Mouse (Mus musculus) MEL (cell line): ENCODE measurements around the gene Rgs19. TPM values are rescaled to one million over a fixed set of nuclear protein-coding genes. Genes with fewer than 3 reads are reported as not detected.

ENCODE experiments used
- DNase-seq: peaks from one replicate; pipeline ENCODE4 v3.0.0; 2011; ENCODE audit warnings: low read depth, low spot score
- H3K27ac ChIP-seq: 2 replicates; pipeline ENCODE4 v1.5.1; 2012; ENCODE audit warnings: low read depth, mild to moderate bottlenecking, control low read depth, low read length, moderate library complexity; ENCODE audit not compliant: control insufficient read depth
- H3K27me3 ChIP-seq, 2 experiments: fragments of 150-350 bp in 1 of 2; sonication (generic) in 1 of 2; 2 replicates each; pipeline ENCODE4 v1.6.1; 2012; ENCODE audit warnings: low read length in 2 of 2, mild to moderate bottlenecking in 2 of 2, improper control_type of control experiment in 1 of 2, moderate library complexity in 1 of 2; ENCODE audit not compliant: insufficient read depth in 2 of 2, control insufficient read depth in 1 of 2
- H3K36me3 ChIP-seq, 2 experiments: 2 replicates each; pipeline ENCODE4 v1.6.1; 2012 to 2014; ENCODE audit warnings: low read length in 2 of 2, improper control_type of control experiment in 1 of 2, inconsistent platforms in 1 of 2, mild to moderate bottlenecking in 1 of 2; ENCODE audit not compliant: insufficient read depth in 2 of 2, control insufficient read depth in 1 of 2
- H3K4me1 ChIP-seq, 2 experiments: fragments of 150-350 bp in 1 of 2; sonication (generic) in 1 of 2; 2 replicates each; pipeline ENCODE4 v1.6.1; 2012; ENCODE audit warnings: low read length in 2 of 2, improper control_type of control experiment in 1 of 2, mild to moderate bottlenecking in 1 of 2; ENCODE audit not compliant: insufficient read depth in 2 of 2, control insufficient read depth in 1 of 2
- H3K4me3 ChIP-seq, 2 experiments: fragments of 150-350 bp in 1 of 2; sonication (generic) in 1 of 2; 2 replicates each; pipeline ENCODE4 v1.5.1; 2012; ENCODE audit warnings: low read depth in 2 of 2, low read length in 2 of 2, mild to moderate bottlenecking in 2 of 2, moderate library complexity in 2 of 2, control low read depth in 1 of 2, improper control_type of control experiment in 1 of 2; ENCODE audit not compliant: control insufficient read depth in 1 of 2, insufficient read depth in 1 of 2
- H3K79me2 ChIP-seq: 2 replicates; pipeline ENCODE4 v1.6.1; 2012; ENCODE audit warnings: mild to moderate bottlenecking, low read length, moderate library complexity; ENCODE audit not compliant: control insufficient read depth, poor library complexity, insufficient read depth
- H3K9ac ChIP-seq: 2 replicates; pipeline ENCODE4 v1.6.1; 2012; ENCODE audit warnings: low read depth, mild to moderate bottlenecking, control low read depth, low read length, moderate library complexity; ENCODE audit not compliant: control insufficient read depth, poor library complexity, severe bottlenecking
- H3K9me3 ChIP-seq: fragments of 150-350 bp; sonication (generic); replicated peaks from 2 replicates; pipeline ENCODE4 v1.6.1; 2012; ENCODE audit warnings: mild to moderate bottlenecking, low read length, improper control_type of control experiment, moderate library complexity; ENCODE audit not compliant: insufficient read depth
- BHLHE40 ChIP-seq: IDR thresholded peaks from 2 replicates; pipeline ENCODE4 v1.6.1; 2012; ENCODE audit warnings: low read depth, mild to moderate bottlenecking, inconsistent platforms, low read length, improper control_type of control experiment, borderline replicate concordance
- CHD1 ChIP-seq: IDR thresholded peaks from 2 replicates; pipeline ENCODE4 v1.6.1; 2012; ENCODE audit warnings: low read depth, mild to moderate bottlenecking, inconsistent platforms, low read length, improper control_type of control experiment
- CTCF ChIP-seq, 3 experiments: IDR thresholded peaks in 2 of 3; conservative IDR thresholded peaks in 1 of 3; 2 replicates each; pipeline ENCODE4 v1.5.1; 2011 to 2012; ENCODE audit warnings: low read length in 3 of 3, low read depth in 2 of 3, mild to moderate bottlenecking in 2 of 3, improper control_type of control experiment in 1 of 3, inconsistent platforms in 1 of 3, mixed read lengths in 1 of 3, moderate library complexity in 1 of 3; ENCODE audit not compliant: control insufficient read depth in 1 of 3, insufficient read depth in 1 of 3, poor library complexity in 1 of 3, severe bottlenecking in 1 of 3
- ETS1 ChIP-seq: IDR thresholded peaks from 2 replicates; pipeline ENCODE4 v1.6.1; 2012; ENCODE audit warnings: low read depth, mild to moderate bottlenecking, inconsistent platforms, low read length, improper control_type of control experiment, moderate library complexity
- GATA1 ChIP-seq: IDR thresholded peaks from 2 replicates; pipeline ENCODE4 v1.6.1; 2011; ENCODE audit warnings: low read depth, low read length, improper control_type of control experiment
- HCFC1 ChIP-seq: IDR thresholded peaks from 2 replicates; pipeline ENCODE4 v1.6.1; 2012; ENCODE audit warnings: low read depth, mild to moderate bottlenecking, inconsistent platforms, low read length, improper control_type of control experiment, moderate library complexity
- KAT2A ChIP-seq: conservative IDR thresholded peaks from 2 replicates; pipeline ENCODE4 v1.6.1; 2012; ENCODE audit warnings: low read depth, low read length, improper control_type of control experiment, inconsistent platforms
- MAX ChIP-seq: IDR thresholded peaks from 2 replicates; pipeline ENCODE4 v1.6.1; 2011; ENCODE audit warnings: low read length, improper control_type of control experiment
- MAZ ChIP-seq: IDR thresholded peaks from 2 replicates; pipeline ENCODE4 v1.6.1; 2012; ENCODE audit warnings: low read depth, mild to moderate bottlenecking, inconsistent platforms, low read length, improper control_type of control experiment
- MEF2A ChIP-seq: IDR thresholded peaks from 2 replicates; pipeline ENCODE4 v1.6.1; 2014; ENCODE audit warnings: low read depth, mild to moderate bottlenecking, inconsistent platforms, low read length, improper control_type of control experiment; ENCODE audit not compliant: poor library complexity, insufficient replicate concordance, severe bottlenecking; ENCODE audit errors: extremely low read depth
- MXI1 ChIP-seq: IDR thresholded peaks from 2 replicates; pipeline ENCODE4 v1.6.1; 2011; ENCODE audit warnings: mild to moderate bottlenecking, low read depth, low read length, improper control_type of control experiment
- MYB ChIP-seq: IDR thresholded peaks from 2 replicates; pipeline ENCODE4 v1.6.1; 2011; ENCODE audit warnings: mild to moderate bottlenecking, low read depth, low read length, improper control_type of control experiment
- NRF1 ChIP-seq: IDR thresholded peaks from 2 replicates; pipeline ENCODE4 v1.6.1; 2014; ENCODE audit warnings: low read depth, mild to moderate bottlenecking, inconsistent platforms, low read length, improper control_type of control experiment, moderate library complexity; ENCODE audit not compliant: poor library complexity, insufficient read depth, severe bottlenecking
- POLR2A ChIP-seq, 2 experiments: IDR thresholded peaks; 2 replicates each; pipeline ENCODE4 v1.6.1; 2011 to 2012; ENCODE audit warnings: low read length in 2 of 2, mild to moderate bottlenecking in 2 of 2, control low read depth in 1 of 2, improper control_type of control experiment in 1 of 2, low read depth in 1 of 2, moderate library complexity in 1 of 2; ENCODE audit not compliant: control insufficient read depth in 1 of 2, insufficient read depth in 1 of 2, poor library complexity in 1 of 2
- POLR2AphosphoS2 ChIP-seq: IDR thresholded peaks from 2 replicates; pipeline ENCODE4 v1.6.1; 2011; ENCODE audit warnings: low read length, improper control_type of control experiment
- POLR2AphosphoS5 ChIP-seq: IDR thresholded peaks from 2 replicates; pipeline ENCODE4 v1.6.1; 2012; ENCODE audit warnings: low read depth, borderline replicate concordance, mild to moderate bottlenecking, inconsistent platforms, low read length, moderate library complexity, mixed read lengths
- RCOR1 ChIP-seq: IDR thresholded peaks from 2 replicates; pipeline ENCODE4 v1.6.1; 2012; ENCODE audit warnings: low read depth, mild to moderate bottlenecking, inconsistent platforms, low read length, improper control_type of control experiment
- SIN3A ChIP-seq: IDR thresholded peaks from 2 replicates; pipeline ENCODE4 v1.6.1; 2012; ENCODE audit warnings: low read length, improper control_type of control experiment, inconsistent platforms
- TAL1 ChIP-seq: IDR thresholded peaks from 2 replicates; pipeline ENCODE4 v1.6.1; 2012; ENCODE audit warnings: mild to moderate bottlenecking, inconsistent platforms, low read length, moderate library complexity, mixed read lengths
- TBP ChIP-seq: IDR thresholded peaks from 2 replicates; pipeline ENCODE4 v1.8.0; 2011; ENCODE audit warnings: low read depth, low read length, improper control_type of control experiment
- TCF12 ChIP-seq: IDR thresholded peaks from 2 replicates; pipeline ENCODE4 v1.6.1; 2014; ENCODE audit warnings: low read depth, mild to moderate bottlenecking, inconsistent platforms, low read length, improper control_type of control experiment, moderate library complexity
- USF1 ChIP-seq: IDR thresholded peaks from 2 replicates; pipeline ENCODE4 v1.6.1; 2014; ENCODE audit warnings: low read depth, mild to moderate bottlenecking, inconsistent platforms, low read length, improper control_type of control experiment, moderate library complexity
- USF2 ChIP-seq, 2 experiments: IDR thresholded peaks; 2 replicates each; pipeline ENCODE4 v1.6.1; 2011 to 2012; ENCODE audit warnings: improper control_type of control experiment in 2 of 2, low read length in 2 of 2, borderline replicate concordance in 1 of 2, inconsistent platforms in 1 of 2, low read depth in 1 of 2, mild to moderate bottlenecking in 1 of 2; ENCODE audit not compliant: insufficient read depth in 1 of 2
- ZNF384 ChIP-seq: IDR thresholded peaks from 2 replicates; pipeline ENCODE4 v1.6.1; 2012; ENCODE audit warnings: low read depth, mild to moderate bottlenecking, inconsistent platforms, low read length, improper control_type of control experiment
- polyA plus RNA-seq, 2 experiments: library from polyadenylated mRNA; stranded (reverse) in 1 of 2; unstranded in 1 of 2; fragments of >175 nt in 1 of 2; fragments of >200 nt in 1 of 2; gene quantifications; 2 replicates each; pipeline versions ENCODE4 v1.2.1 to v1.2.4; 2012; ENCODE audit warnings: low replicate concordance in 2 of 2, low read depth in 1 of 2; ENCODE audit not compliant: insufficient read length in 2 of 2, insufficient read depth in 1 of 2, missing spikeins in 1 of 2
- total RNA-seq: library from RNA; depleted of rRNA; stranded (reverse); fragments of 300-350 nt; gene quantifications from 2 replicates; pipeline ENCODE4 v1.2.3, GENCODE M21; 2012

Gene Rgs19
- total and polyA plus RNA-seq, 3 experiments, result 46.2 to 157 TPM; not detected in 1

- Histone ChIP-seq H3K79me2 (no peaks in the 10 kb centered on the region), H3K27me3 (peaks cover 3% of the 10 kb centered on the region in 2 experiments; a peak in 2 of 4 replicates), H3K4me3 (no peak overlapping the region), H3K36me3 (peaks cover 0 to 5% of the 10 kb centered on the region in 2 experiments; a peak in 2 of 4 replicates), H3K9me3 (no peaks in the 10 kb centered on the region), H3K27ac (no peak overlapping the region), H3K9ac (no peak overlapping the region), H3K4me1 (peaks cover 0 to 13% of the 10 kb centered on the region in 2 experiments; a peak in 3 of 4 replicates)
- no peak for DNase-seq
- no peak for TF ChIP-seq POLR2AphosphoS5
- no peak for TF ChIP-seq TBP
- no peak for TF ChIP-seq GATA1
- no peak for TF ChIP-seq USF2 (IDR thresholded peaks at IDR 0.05; ENCODE audit: borderline replicate concordance in 1 of 2, insufficient read depth in 1 of 2, low read depth in 1 of 2, low read length in 2 of 2)
- TF ChIP-seq MAZ, result no peak
- TF ChIP-seq ETS1, result no peak
- no peak for TF ChIP-seq SIN3A
- no peak for TF ChIP-seq MEF2A
- no peak for TF ChIP-seq KAT2A
- TF ChIP-seq CHD1, result no peak
- TF ChIP-seq TCF12, result no peak
- no peak for TF ChIP-seq ZNF384
- TF ChIP-seq POLR2AphosphoS2, result no peak
- no peak for TF ChIP-seq HCFC1
- TF ChIP-seq TAL1, result no peak
- no peak for TF ChIP-seq CTCF (IDR thresholded peaks at IDR 0.05 in 2 of 3, conservative IDR thresholded peaks at IDR 0.05 in 1 of 3; ENCODE audit: control insufficient read depth in 1 of 3, insufficient read depth in 1 of 3, low read depth in 2 of 3, low read length in 3 of 3, poor library complexity in 1 of 3, severe bottlenecking in 1 of 3)
- TF ChIP-seq BHLHE40, result no peak
Measured at GRCm38 (mm10) chr2:181673501-181673900, 20.3 kb downstream of the Rgs19 start.

- Histone ChIP-seq H3K4me1 (peaks cover 0 to 13% of the 10 kb centered on the region in 2 experiments; a peak in 3 of 4 replicates), H3K79me2 (no peaks in the 10 kb centered on the region), H3K4me3 (no peak overlapping the region), H3K36me3 (peaks cover 0 to 5% of the 10 kb centered on the region in 2 experiments; a peak in 2 of 4 replicates), H3K9me3 (no peaks in the 10 kb centered on the region), H3K9ac (no peak overlapping the region), H3K27ac (no peak overlapping the region), H3K27me3 (peaks cover 3 to 6% of the 10 kb centered on the region in 2 experiments; a peak in 2 of 4 replicates)
- DNase-seq, result no peak
- no peak for TF ChIP-seq TCF12
- TF ChIP-seq USF1, result no peak
- no peak for TF ChIP-seq TAL1
- TF ChIP-seq RCOR1, result no peak
- TF ChIP-seq MAX, result no peak
- no peak for TF ChIP-seq POLR2A (IDR thresholded peaks at IDR 0.05; ENCODE audit: control insufficient read depth in 1 of 2, insufficient read depth in 1 of 2, low read depth in 1 of 2, low read length in 2 of 2, poor library complexity in 1 of 2)
- no peak for TF ChIP-seq NRF1
- TF ChIP-seq MXI1, result no peak
- no peak for TF ChIP-seq MYB
- TF ChIP-seq USF2 (IDR thresholded peaks at IDR 0.05; ENCODE audit: borderline replicate concordance in 1 of 2, insufficient read depth in 1 of 2, low read depth in 1 of 2, low read length in 2 of 2), result no peak
- TF ChIP-seq HCFC1, result no peak
Measured at GRCm38 (mm10) chr2:181671984-181672383, 21.8 kb downstream of the Rgs19 start.
